Mouse (Mus musculus) forebrain, embryonic 15.5 days (tissue): ENCODE measurements around the gene Rln3. TPM values are rescaled to one million over a fixed set of nuclear protein-coding genes. Genes with fewer than 3 reads are reported as not detected.

Experiments used
- ATAC-seq: fragments of 200-750 bp; cut with Nextera tagmentation; replicated peaks from 2 replicates; pipeline ENCODE4 v1.8.0; 2017; ENCODE audit warnings: mild to moderate bottlenecking, moderate TSS enrichment, moderate library complexity
- H3K27ac ChIP-seq: fragments of 300-500 bp; sonication (generic); replicated peaks from 2 replicates; pipeline ENCODE4 v1.5.1; 2015; ENCODE audit warnings: mild to moderate bottlenecking, inconsistent platforms
- H3K27me3 ChIP-seq: fragments of 300-500 bp; sonication (generic); 2 replicates; pipeline ENCODE4 v1.6.1; 2015; ENCODE audit warnings: inconsistent platforms
- H3K36me3 ChIP-seq: fragments of 300-500 bp; sonication (generic); 2 replicates; pipeline ENCODE4 v1.6.1; 2015; ENCODE audit warnings: mild to moderate bottlenecking, inconsistent platforms
- H3K4me1 ChIP-seq: fragments of 300-500 bp; sonication (generic); 2 replicates; pipeline ENCODE4 v1.6.1; 2015; ENCODE audit warnings: inconsistent platforms
- H3K4me2 ChIP-seq: fragments of 300-500 bp; sonication (generic); replicated peaks from 2 replicates; pipeline ENCODE4 v1.6.1; 2015; ENCODE audit warnings: mild to moderate bottlenecking, inconsistent platforms
- H3K4me3 ChIP-seq: fragments of 300-500 bp; sonication (generic); 2 replicates; pipeline ENCODE4 v1.5.1; 2015; ENCODE audit warnings: mild to moderate bottlenecking, inconsistent platforms
- H3K9ac ChIP-seq: fragments of 300-500 bp; sonication (generic); replicated peaks from 2 replicates; pipeline ENCODE4 v1.6.1; 2015; ENCODE audit warnings: mild to moderate bottlenecking, inconsistent platforms
- H3K9me3 ChIP-seq: fragments of 300-500 bp; sonication (generic); 2 replicates; pipeline ENCODE4 v1.6.1; 2016; ENCODE audit warnings: inconsistent platforms
- WGBS: fragments of 180-500 bp; shearing (Covaris S2); methylation state at CpG from one replicate; pipeline ENCODE4 v1.1.7; 2015; ENCODE audit warnings: mixed read lengths; 5-methylcytosine and 5-hydroxymethylcytosine counted together
- polyA plus RNA-seq: library from polyadenylated mRNA; unstranded; fragments of >200 nt; fragmentation: Nextera tagmentation; extraction: Ambion mirVana; gene quantifications from 2 replicates; pipeline ENCODE4 v1.2.1, GENCODE M21; 2015

The Rln3 gene
- polyA plus RNA-seq, 1 experiment from 2014 or later = not detected

GRCm38 (mm10) chr8:84071921-84072320 is 27.1 kb upstream of the Rln3 start:
- no peak for ATAC-seq
- H3K4me2 ChIP-seq = no peak overlapping the region
- H3K36me3 ChIP-seq = peaks cover 7% of the 10 kb centered on the region; the same call in 1 of the 2 replicates
- 81% methylated on average over 3 of the region's 3 CpGs for WGBS
- H3K4me3 ChIP-seq = no peak overlapping the region
- H3K27ac ChIP-seq = no peak overlapping the region
- no peaks in the 10 kb centered on the region for H3K9me3 ChIP-seq
- H3K4me1 ChIP-seq = peaks cover 53% of the 10 kb centered on the region
- no peaks in the 10 kb centered on the region for H3K27me3 ChIP-seq
- H3K9ac ChIP-seq = no peak overlapping the region

GRCm38 (mm10) chr8:84070667-84071066 is 25.9 kb upstream of the Rln3 start:
- no peaks in the 10 kb centered on the region for H3K27me3 ChIP-seq
- no peak overlapping the region for H3K4me3 ChIP-seq
- H3K9ac ChIP-seq = no peak overlapping the region
- H3K9me3 ChIP-seq = no peaks in the 10 kb centered on the region
- 74% methylated on average over 2 of the region's 2 CpGs for WGBS
- peaks cover 57% of the 10 kb centered on the region for H3K4me1 ChIP-seq
- H3K36me3 ChIP-seq = peaks cover 7% of the 10 kb centered on the region; the same call in 1 of the 2 replicates
- H3K27ac ChIP-seq = 0 out of 2 replicates have a peak overlapping the region, but pooled peaks have one; percentile 0
- H3K4me2 ChIP-seq = no peak overlapping the region
- ATAC-seq = no peak

- 0 out of 2 replicates have a peak overlapping the region, but pooled peaks have one; percentile 0 for H3K27ac ChIP-seq
- no peak overlapping the region for H3K4me2 ChIP-seq
- no peak overlapping the region for H3K4me3 ChIP-seq
- no peak for ATAC-seq
- H3K27me3 ChIP-seq = no peaks in the 10 kb centered on the region
- 82% methylated on average over 5 of the region's 5 CpGs for WGBS
- peaks cover 60% of the 10 kb centered on the region for H3K4me1 ChIP-seq
- no peaks in the 10 kb centered on the region for H3K9me3 ChIP-seq
- H3K9ac ChIP-seq = no peak overlapping the region
- H3K36me3 ChIP-seq = peaks cover 7% of the 10 kb centered on the region; the same call in 1 of the 2 replicates
Observed at GRCm38 (mm10) chr8:84070241-84070640, 25.4 kb upstream of the Rln3 start.

- WGBS = 35% methylated on average over 2 of the region's 2 CpGs
- ATAC-seq = no peak
- Histone ChIP-seq H3K9me3 (no peaks in the 10 kb centered on the region), H3K27ac (no peak overlapping the region), H3K4me1 (peaks cover 60% of the 10 kb centered on the region), H3K4me2 (no peak overlapping the region), H3K27me3 (no peaks in the 10 kb centered on the region), H3K36me3 (peaks cover 5% of the 10 kb centered on the region; the same call in 1 of the 2 replicates), H3K9ac (no peak overlapping the region), H3K4me3 (no peak overlapping the region)
Observed at GRCm38 (mm10) chr8:84069750-84070149, 24.9 kb upstream of the Rln3 start.

DNA sequence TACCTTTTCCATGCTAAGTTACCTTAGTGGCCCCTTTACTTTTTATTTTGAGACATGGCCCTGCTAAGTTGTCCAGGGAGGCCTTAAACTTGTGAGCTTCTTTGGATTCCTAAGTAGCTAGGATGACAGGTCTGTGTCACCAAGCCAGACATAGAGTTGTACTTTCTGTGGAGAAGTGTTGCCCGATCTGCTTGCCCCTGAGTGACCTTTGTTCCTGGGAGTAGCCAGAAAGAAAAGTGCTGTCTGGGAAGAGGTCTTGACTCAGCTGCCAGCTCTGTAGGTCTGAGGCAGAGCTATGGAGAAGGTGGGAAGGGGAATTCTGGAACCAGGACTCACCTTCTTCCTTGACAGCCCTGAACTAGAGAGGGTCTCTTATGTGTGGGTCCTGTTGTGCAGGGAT is 24.4 kb upstream of the Rln3 start:
- 74% methylated on average over 1 of the region's 1 CpGs for WGBS
- H3K27ac ChIP-seq = no peak overlapping the region
- no peak overlapping the region for H3K4me3 ChIP-seq
- no peak overlapping the region for H3K4me2 ChIP-seq
- peaks cover 60% of the 10 kb centered on the region for H3K4me1 ChIP-seq
- no peaks in the 10 kb centered on the region for H3K27me3 ChIP-seq
- H3K9me3 ChIP-seq = no peaks in the 10 kb centered on the region
- no peaks in the 10 kb centered on the region for H3K36me3 ChIP-seq
- ATAC-seq = no peak
- no peak overlapping the region for H3K9ac ChIP-seq

- Histone ChIP-seq H3K9me3 (no peaks in the 10 kb centered on the region), H3K27ac (no peak overlapping the region), H3K27me3 (no peaks in the 10 kb centered on the region), H3K36me3 (no peaks in the 10 kb centered on the region), H3K9ac (no peak overlapping the region), H3K4me3 (no peak overlapping the region), H3K4me2 (0 out of 2 replicates have a peak overlapping the region, but pooled peaks have one; percentile 34), H3K4me1 (peaks cover 56% of the 10 kb centered on the region)
- WGBS = 77% methylated on average over 12 of the region's 12 CpGs
- no peak for ATAC-seq
Observed at GRCm38 (mm10) chr8:84068316-84069035, 23.7 kb upstream of the Rln3 start.

DNA sequence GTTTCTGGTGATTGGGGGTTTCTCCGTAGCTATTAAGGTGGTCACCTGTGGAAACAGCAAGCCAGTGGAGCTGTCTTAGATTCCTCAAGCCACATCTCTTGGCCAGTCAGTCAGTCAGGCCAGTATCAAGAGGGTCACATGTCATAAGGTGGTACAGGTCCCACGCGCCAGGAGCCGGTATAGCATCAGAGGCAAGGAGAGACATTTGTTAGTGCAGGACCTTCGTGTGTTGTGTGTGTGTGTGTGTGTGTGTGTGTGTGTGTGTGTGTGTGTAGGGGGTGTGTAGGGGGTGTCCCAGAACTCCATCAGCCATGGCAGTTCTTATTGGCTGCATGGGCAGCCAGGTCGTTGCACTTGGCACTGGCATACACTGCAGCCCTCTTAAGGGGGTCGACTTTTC is 23.1 kb upstream of the Rln3 start:
- no peak overlapping the region for H3K27ac ChIP-seq
- WGBS = 87% methylated on average over 7 of the region's 7 CpGs
- no peaks in the 10 kb centered on the region for H3K9me3 ChIP-seq
- no peaks in the 10 kb centered on the region for H3K27me3 ChIP-seq
- H3K36me3 ChIP-seq = no peaks in the 10 kb centered on the region
- ATAC-seq = no peak
- peak overlapping the region; percentile 99 for H3K4me3 ChIP-seq
- H3K9ac ChIP-seq = no peak overlapping the region
- H3K4me1 ChIP-seq = peaks cover 50% of the 10 kb centered on the region
- H3K4me2 ChIP-seq = peak overlapping the region; percentile 34

GRCm38 (mm10) chr8:84067047-84067573 is 22.3 kb upstream of the Rln3 start:
- Histone ChIP-seq H3K4me2 (peak overlapping the region; percentile 34), H3K4me1 (peaks cover 43% of the 10 kb centered on the region), H3K27ac (peak overlapping the region; percentile 96), H3K9ac (peak overlapping the region; percentile 82), H3K9me3 (no peaks in the 10 kb centered on the region), H3K4me3 (peak overlapping the region; percentile 99), H3K27me3 (no peaks in the 10 kb centered on the region), H3K36me3 (no peaks in the 10 kb centered on the region)
- 1% methylated on average over 57 of the region's 58 CpGs for WGBS
- ATAC-seq = peak; percentile 60

DNA sequence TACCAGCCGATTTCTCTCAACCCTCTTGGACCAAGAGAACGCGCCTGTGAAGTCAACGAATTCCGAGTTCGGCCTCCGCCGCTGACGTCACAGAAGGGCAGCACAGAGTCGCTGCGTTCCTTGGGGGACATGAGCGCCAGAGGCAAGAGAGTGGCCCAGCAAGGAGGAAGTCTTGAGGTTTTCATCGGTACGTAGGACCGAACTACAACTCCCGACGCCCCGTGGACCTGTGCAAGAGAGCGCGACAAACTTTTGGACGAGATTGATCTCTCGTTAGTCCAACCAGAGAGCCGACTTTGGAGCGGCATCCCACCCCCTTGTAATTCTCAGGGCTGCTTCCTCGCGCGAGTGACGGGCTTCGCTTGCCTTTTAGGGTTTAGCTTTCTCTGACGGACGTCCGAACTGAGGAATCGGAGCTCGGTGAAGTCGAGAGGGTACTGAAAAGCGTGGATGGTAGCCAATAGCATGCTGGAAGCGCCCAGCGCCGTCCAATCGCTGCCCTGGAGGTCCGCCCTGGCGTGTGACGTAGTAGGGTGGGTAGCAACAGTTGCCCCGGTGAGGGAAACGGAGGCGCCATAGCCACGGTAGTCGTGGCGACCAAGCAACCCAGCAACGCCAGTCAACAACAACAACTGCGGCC is 21.6 kb upstream of the Rln3 start, which contains the start of gene Rfx1:
Gene Rfx1, plus strand, starts transcription at position 544 of the 640 bp plus-strand sequence.
- Histone ChIP-seq H3K4me1 (peaks cover 43% of the 10 kb centered on the region), H3K27me3 (no peaks in the 10 kb centered on the region), H3K27ac (peak within 1 kb of the TSS; percentile 96), H3K4me2 (peak within 1 kb of the TSS; percentile 75), H3K36me3 (no peaks in the 10 kb centered on the region), H3K9me3 (no peaks in the 10 kb centered on the region), H3K9ac (peak within 1 kb of the TSS; percentile 82), H3K4me3 (peak within 1 kb of the TSS; percentile 99)
- ATAC-seq = peak; percentile 98
- under 1% methylated on average over 51 of the region's 51 CpGs for WGBS

GRCm38 (mm10) chr8:84065457-84066072 is 20.8 kb upstream of the Rln3 start:
- ATAC-seq = no peak
- Histone ChIP-seq H3K4me3 (peak overlapping the region; percentile 99), H3K9ac (peak overlapping the region; percentile 67), H3K27me3 (no peaks in the 10 kb centered on the region), H3K36me3 (no peaks in the 10 kb centered on the region), H3K27ac (peak overlapping the region; percentile 83), H3K4me1 (peaks cover 36% of the 10 kb centered on the region), H3K9me3 (no peaks in the 10 kb centered on the region), H3K4me2 (peak overlapping the region; percentile 75)
- 23% methylated on average over 5 of the region's 5 CpGs for WGBS

- ATAC-seq = no peak
- H3K27me3 ChIP-seq = no peaks in the 10 kb centered on the region
- no peaks in the 10 kb centered on the region for H3K36me3 ChIP-seq
- peak within 1 kb of the TSS; percentile 67 for H3K9ac ChIP-seq
- H3K4me3 ChIP-seq = peak within 1 kb of the TSS; percentile 99
- peak within 1 kb of the TSS; percentile 83 for H3K27ac ChIP-seq
- 90% methylated on average over 1 of the region's 1 CpGs for WGBS
- peaks cover 32% of the 10 kb centered on the region for H3K4me1 ChIP-seq
- peak within 1 kb of the TSS; percentile 75 for H3K4me2 ChIP-seq
- no peaks in the 10 kb centered on the region for H3K9me3 ChIP-seq
Observed at GRCm38 (mm10) chr8:84065037-84065436, 20.2 kb upstream of the Rln3 start, which contains the start of gene Gm10643. TSS of gene Gm10643 (minus strand) at chr8:84065137.
